Mouse (Mus musculus) frontal cortex, adult (tissue): Measurements from ENCODE around the gene Gimap5.

ENCODE experiments used
- ATAC-seq: cut with Nextera tagmentation; 2 replicates; pipeline ENCODE4 v1.9.2; 2017; ENCODE audit warnings: mild to moderate bottlenecking, moderate library complexity, mixed read lengths; ENCODE audit not compliant: low TSS enrichment

Gimap5 gene

GRCm38 (mm10) chr6:48739780-48740055 is 6.3 kb upstream of the Gimap5 start:
- ATAC-seq, result no peak

GRCm38 (mm10) chr6:48740501-48741169 is 5.4 kb upstream of the Gimap5 start:
- no peak for ATAC-seq

DNA sequence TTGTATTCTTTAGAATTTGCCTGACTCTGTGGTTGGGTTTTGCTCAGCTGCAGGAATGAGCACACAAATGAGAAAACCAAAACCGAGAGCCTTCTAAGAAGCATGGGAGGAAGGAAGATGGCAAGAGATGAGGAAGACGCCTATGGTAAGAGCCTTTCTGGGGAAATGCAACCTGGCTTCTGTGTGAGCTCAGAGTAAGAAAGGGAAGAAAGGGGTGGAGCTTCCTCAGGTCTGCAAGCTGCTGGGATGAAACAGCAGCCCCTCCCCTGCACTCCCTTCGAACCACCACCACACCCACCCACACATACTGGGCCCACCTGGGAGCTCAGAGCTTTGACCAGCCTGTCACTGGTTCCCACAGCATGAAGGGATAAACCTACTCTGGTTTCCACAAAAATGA is 4.7 kb upstream of the Gimap5 start:
- ATAC-seq, result no peak

DNA sequence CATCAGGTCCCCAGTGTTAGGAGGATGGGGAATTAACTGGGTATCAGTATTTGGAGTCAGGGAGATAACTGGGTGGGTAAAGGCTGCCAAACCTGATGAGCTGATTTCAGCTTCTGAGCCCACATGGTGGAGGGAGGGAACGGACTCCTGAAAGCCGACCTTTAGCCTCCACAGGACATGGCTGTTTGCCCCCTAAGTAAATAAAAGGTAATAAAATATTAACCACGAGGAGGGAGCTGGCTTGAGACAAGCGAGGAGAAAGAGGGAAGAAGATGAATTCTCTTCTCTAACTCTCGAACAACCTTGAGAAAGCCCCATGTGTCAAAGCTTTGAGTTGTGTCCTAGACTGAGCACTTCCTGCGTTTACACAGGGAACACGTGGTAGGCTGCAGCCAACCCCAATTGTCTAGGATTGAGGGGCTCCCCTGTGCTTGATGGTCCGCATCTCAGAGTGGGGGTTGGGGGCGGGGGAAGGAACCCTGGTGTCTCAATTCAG is 4.2 kb upstream of the Gimap5 start:
- no peak for ATAC-seq

GRCm38 (mm10) chr6:48742422-48743351 is 3.3 kb upstream of the Gimap5 start:
- ATAC-seq, result peak; percentile 72

DNA sequence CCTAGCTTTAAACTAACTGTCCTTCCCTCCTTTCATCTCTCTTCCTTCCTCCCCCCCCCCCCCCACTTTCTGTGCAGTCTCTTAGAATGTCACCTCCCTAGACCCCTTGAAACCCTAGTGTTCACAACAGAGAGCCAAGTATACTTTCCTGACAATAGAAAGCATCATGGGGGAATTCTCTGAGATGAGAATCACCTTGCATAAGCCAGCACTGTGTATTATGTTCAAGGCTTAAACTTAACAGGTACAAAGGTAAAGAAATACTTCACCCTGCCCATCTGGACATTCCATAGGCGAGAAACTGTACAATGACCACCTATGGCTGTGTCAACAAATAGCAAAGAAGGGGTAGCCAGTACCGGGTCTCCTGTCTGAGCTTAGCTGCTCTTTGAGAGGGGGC is 507 bp upstream of the Gimap5 start:
- ATAC-seq, result no peak

- no peak for ATAC-seq
Measured at GRCm38 (mm10) chr6:48747091-48747966, 1.3 kb downstream of the Gimap5 start.

GRCm38 (mm10) chr6:48763567-48764270 is 17.7 kb downstream of the Gimap5 start:
- ATAC-seq, result no peak

DNA sequence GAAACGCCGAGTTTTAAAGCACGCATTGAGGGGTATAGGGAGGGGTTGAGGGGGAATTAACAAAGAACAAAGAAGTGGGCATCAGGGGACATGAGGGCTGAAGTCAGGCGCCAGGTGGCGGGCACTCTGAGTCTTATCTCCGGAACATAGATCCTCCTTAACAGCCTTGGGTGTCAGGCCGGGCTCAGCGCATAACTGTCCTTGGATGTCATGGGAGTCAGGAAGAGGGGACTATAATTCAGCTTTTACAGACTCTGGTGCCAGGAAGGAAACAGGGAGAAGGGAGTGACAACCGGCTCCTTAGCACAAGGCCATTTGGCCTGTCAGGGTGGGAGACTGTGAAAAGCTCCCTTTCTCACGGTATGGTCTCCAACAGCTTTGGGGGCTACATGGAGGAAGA is 18.5 kb downstream of the Gimap5 start:
- no peak for ATAC-seq

- ATAC-seq, result no peak
Measured at GRCm38 (mm10) chr6:48768178-48768869, 22.3 kb downstream of the Gimap5 start.

GRCm38 (mm10) chr6:48768933-48769332 is 22.9 kb downstream of the Gimap5 start:
- ATAC-seq, result no peak

- no peak for ATAC-seq
Measured at GRCm38 (mm10) chr6:48770696-48771095, 24.7 kb downstream of the Gimap5 start, which contains the start of gene Gimap3. Gene Gimap3 (minus strand): TSS chr6:48770851.

DNA sequence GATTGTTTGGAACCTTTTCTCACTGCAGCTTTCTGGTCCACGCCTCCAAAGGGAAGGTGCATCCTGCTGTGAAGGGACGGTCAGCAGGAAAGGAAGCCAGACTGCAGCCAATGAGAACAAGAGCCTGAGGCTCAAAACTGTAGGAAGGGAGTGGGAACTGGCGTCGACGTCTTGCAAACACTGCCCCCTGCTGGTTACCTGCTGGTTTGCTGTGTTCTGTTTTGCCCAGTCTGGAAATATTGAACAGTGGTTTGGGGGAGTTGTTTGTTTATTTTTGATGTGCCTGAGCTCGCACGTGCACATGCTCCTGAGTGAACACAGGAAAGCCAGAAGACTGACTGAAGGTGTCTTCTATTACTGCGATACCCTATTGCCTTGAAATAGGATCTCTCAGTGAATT is 26.0 kb downstream of the Gimap5 start:
- peak; percentile 98 for ATAC-seq

DNA sequence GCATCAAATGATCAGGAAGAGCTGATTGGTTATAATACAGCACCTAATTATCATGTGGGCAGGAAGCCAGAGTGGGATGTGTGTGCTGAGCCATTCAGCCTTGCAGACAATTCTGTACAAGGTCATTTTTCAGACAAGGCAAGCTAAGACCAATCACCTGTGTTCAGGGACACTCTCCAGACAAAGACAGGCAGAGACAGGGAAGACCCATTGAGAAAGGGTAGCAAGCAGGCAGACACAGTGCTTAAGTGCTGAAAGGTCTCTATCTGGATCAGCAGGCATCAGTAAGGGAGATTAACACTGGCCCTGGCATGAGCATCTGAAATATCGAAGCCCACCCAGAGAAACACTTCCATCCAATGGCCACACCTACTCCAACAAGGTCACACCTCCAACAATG is 38.4 kb downstream of the Gimap5 start:
- ATAC-seq, result no peak

GRCm38 (mm10) chr6:48785189-48785588 is 39.2 kb downstream of the Gimap5 start:
- no peak for ATAC-seq

DNA sequence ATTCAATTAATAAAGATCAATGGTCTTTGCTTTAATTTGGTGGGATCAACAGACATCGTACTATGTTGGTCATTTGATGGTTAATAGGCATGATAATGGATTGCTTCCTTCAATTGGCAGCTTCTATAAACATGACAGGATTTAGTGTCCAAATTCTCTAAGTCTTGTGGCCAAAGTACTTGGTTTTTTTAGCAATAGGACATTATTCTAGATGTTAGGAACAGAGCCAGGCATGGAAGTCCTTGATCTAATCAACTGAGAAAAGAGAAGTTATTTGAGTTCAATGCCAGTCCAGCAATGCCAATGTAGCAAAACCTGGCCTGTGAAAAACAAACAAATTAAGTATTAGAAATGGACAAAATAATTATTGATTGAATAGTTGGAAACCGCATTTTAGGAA is 39.6 kb downstream of the Gimap5 start:
- ATAC-seq, result no peak

GRCm38 (mm10) chr6:48787867-48788266 is 41.9 kb downstream of the Gimap5 start:
- ATAC-seq, result no peak

DNA sequence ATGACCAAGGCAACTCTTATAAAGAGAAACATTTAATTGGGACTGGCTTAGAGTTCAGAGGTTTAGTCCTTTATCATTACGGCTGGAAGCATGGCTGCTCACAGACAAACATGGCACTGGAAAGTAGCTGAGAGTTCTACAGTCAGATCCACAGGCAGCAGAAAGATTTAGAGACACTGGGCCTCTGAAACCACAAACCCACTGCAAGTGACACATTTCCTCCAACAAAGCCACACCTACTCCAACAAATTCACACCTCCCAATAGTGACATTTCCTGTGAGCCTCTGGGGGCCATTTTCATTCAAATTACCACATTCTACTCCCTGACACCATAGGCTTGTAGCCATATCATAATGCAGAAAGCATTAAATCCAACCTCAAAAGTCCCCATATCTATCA is 55.9 kb downstream of the Gimap5 start:
- ATAC-seq, result no peak

GRCm38 (mm10) chr6:48803406-48804051 is 57.5 kb downstream of the Gimap5 start:
- no peak for ATAC-seq
